Mouse (Mus musculus) heart, postnatal 0 days (tissue): ENCODE measurements around the gene Myo10. TPM values are rescaled to one million over a fixed set of nuclear protein-coding genes. Genes with fewer than 3 reads are reported as not detected.

Source experiments
- ATAC-seq: fragments of 200-750 bp; cut with Nextera tagmentation; 2 replicates; pipeline ENCODE4 v1.8.0; 2017; ENCODE audit warnings: low read depth, moderate number of reproducible peaks, moderate library complexity; ENCODE audit not compliant: insufficient read depth
- DNase-seq: peaks from one replicate; pipeline ENCODE4 v3.0.0-alpha.2; 2016; ENCODE audit warnings: low spot score
- H3K27ac ChIP-seq: fragments of 300-500 bp; sonication (generic); 2 replicates; pipeline ENCODE4 v1.5.1; 2014; ENCODE audit warnings: low read depth, mild to moderate bottlenecking
- H3K27me3 ChIP-seq: fragments of 300-500 bp; sonication (generic); 2 replicates; pipeline ENCODE4 v1.6.1; 2014; ENCODE audit warnings: low read length, mixed read lengths; ENCODE audit not compliant: control insufficient read depth, insufficient read depth
- H3K36me3 ChIP-seq: fragments of 300-500 bp; sonication (generic); replicated peaks from 2 replicates; pipeline ENCODE4 v1.6.1; 2014; ENCODE audit warnings: low read length, mixed read lengths; ENCODE audit not compliant: control insufficient read depth, insufficient read depth
- H3K4me1 ChIP-seq: fragments of 300-500 bp; sonication (generic); 2 replicates; pipeline ENCODE4 v1.6.1; 2014; ENCODE audit warnings: antibody characterized with exemption; ENCODE audit not compliant: control insufficient read depth, insufficient read depth
- H3K4me2 ChIP-seq: fragments of 300-500 bp; sonication (generic); 2 replicates; pipeline ENCODE4 v1.6.1; 2014; ENCODE audit warnings: low read depth, mild to moderate bottlenecking, low read length, moderate library complexity
- H3K4me3 ChIP-seq: fragments of 300-500 bp; sonication (generic); 2 replicates; pipeline ENCODE4 v1.5.1; 2014; ENCODE audit warnings: low read depth, low read length
- H3K9ac ChIP-seq: fragments of 300-500 bp; sonication (generic); replicated peaks from 2 replicates; pipeline ENCODE4 v1.6.1; 2014; ENCODE audit warnings: low read depth, low read length, mixed read lengths
- H3K9me3 ChIP-seq: fragments of 300-500 bp; sonication (generic); replicated peaks from 2 replicates; pipeline ENCODE4 v1.6.1; 2016; ENCODE audit warnings: low read length; ENCODE audit not compliant: control insufficient read depth
- CTCF ChIP-seq: IDR thresholded peaks from 2 replicates; pipeline ENCODE4 v1.5.1; 2016; ENCODE audit warnings: antibody characterized with exemption, control low read depth, low read depth
- EP300 ChIP-seq: IDR thresholded peaks from 2 replicates; pipeline ENCODE4 v1.6.1; 2016; ENCODE audit warnings: antibody characterized with exemption, low read depth
- WGBS: fragments of 180-500 bp; shearing (Covaris S2); extraction: QIAGEN DNeasy Blood & Tissue Kit; methylation state at CpG from one replicate; pipeline ENCODE4 v1.1.7; 2014; 5-methylcytosine and 5-hydroxymethylcytosine counted together
- polyA plus RNA-seq: library from polyadenylated mRNA; unstranded; fragments of >200 nt; fragmentation: Nextera tagmentation; extraction: Ambion mirVana; gene quantifications from 2 replicates; pipeline ENCODE4 v1.2.1, GENCODE M21; 2015
- total RNA-seq: library from RNA; depleted of rRNA; stranded (reverse); fragments of >200 nt; gene quantifications from 2 replicates; pipeline ENCODE4 v1.2.3, GENCODE M21; 2014; ENCODE audit warnings: low replicate concordance

Gene Myo10
- total and polyA plus RNA-seq, 2 experiments from 2014 or later = 6.2 to 7.6 TPM

GRCm38 (mm10) chr15:25769524-25770255 is 147.4 kb downstream of the Myo10 start:
- H3K36me3 ChIP-seq = no peaks in the 10 kb centered on the region
- H3K27ac ChIP-seq = no peak overlapping the region
- ATAC-seq = no peak
- TF ChIP-seq EP300 (no peak), CTCF (no peak)
- no peaks in the 10 kb centered on the region for H3K9me3 ChIP-seq
- H3K9ac ChIP-seq = no peak overlapping the region
- peak; percentile 29 for DNase-seq
- H3K4me2 ChIP-seq = no peak overlapping the region
- 56% methylated on average over 9 of the region's 9 CpGs for WGBS
- H3K27me3 ChIP-seq = no peaks in the 10 kb centered on the region
- H3K4me3 ChIP-seq = no peak overlapping the region
- peaks cover 34% of the 10 kb centered on the region for H3K4me1 ChIP-seq

GRCm38 (mm10) chr15:25771782-25772181 is 149.5 kb downstream of the Myo10 start:
- Histone ChIP-seq H3K27me3 (no peaks in the 10 kb centered on the region), H3K27ac (no peak overlapping the region), H3K4me2 (no peak overlapping the region), H3K9me3 (no peaks in the 10 kb centered on the region), H3K9ac (no peak overlapping the region), H3K4me3 (no peak overlapping the region), H3K4me1 (peaks cover 33% of the 10 kb centered on the region), H3K36me3 (no peaks in the 10 kb centered on the region)
- no peak for TF ChIP-seq EP300
- no peak for TF ChIP-seq CTCF
- DNase-seq (no peak), ATAC-seq (no peak)
- whole genome bisulfite sequencing = 93% methylated on average over 10 of the region's 10 CpGs

DNA sequence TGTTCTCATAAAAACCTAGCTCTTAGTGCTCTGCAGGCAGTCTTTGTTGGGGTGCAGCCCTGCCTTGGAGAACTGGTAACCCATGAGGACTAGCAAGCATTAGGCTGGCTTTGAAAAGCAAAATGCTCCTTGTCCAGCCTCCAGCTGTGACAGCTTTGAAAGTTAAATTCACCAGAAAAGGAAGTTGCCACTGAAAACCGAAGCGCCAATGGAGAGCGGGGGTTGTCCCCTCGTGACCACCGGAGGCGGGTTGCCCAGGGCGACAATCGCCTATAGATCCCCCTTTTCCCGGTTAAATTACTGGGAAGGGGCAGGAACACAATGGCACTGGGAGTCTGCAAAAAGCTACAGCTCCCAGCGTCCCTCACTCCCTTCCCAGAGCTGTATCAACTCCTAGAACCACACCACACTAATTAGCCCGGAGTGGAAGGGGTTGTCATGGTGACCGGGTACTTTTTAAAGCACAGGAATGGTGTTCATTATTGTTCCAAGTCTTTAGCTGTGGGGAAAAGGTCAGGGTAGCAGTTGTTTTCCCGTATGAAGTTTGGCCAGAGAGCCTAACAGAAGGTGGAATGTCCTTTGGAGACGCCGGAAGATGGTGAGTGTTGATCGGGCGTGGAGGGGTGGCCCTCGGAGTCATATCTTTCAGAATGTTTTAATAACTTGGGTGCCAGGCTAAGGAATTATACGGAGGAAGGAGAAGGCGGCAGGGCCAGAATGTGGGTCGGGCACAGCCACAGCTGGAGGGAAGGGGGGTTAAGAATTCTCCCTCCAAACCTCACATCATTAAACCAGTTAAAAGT is 151.6 kb downstream of the Myo10 start:
- no peaks in the 10 kb centered on the region for H3K27me3 ChIP-seq
- H3K4me1 ChIP-seq = peaks cover 16% of the 10 kb centered on the region
- H3K27ac ChIP-seq = peak overlapping the region; percentile 72
- peak overlapping the region; percentile 63 for H3K4me2 ChIP-seq
- no peak; the same call in 1 of the 2 replicates for TF ChIP-seq EP300
- TF ChIP-seq CTCF = no peak
- peak; percentile 40 for ATAC-seq
- H3K4me3 ChIP-seq = peak overlapping the region; percentile 47
- peaks cover 7% of the 10 kb centered on the region for H3K36me3 ChIP-seq
- 10% methylated on average over 21 of the region's 21 CpGs for WGBS
- no peaks in the 10 kb centered on the region for H3K9me3 ChIP-seq
- DNase-seq = peak; percentile 62
- peak overlapping the region; percentile 39; the same call in 1 of the 2 replicates for H3K9ac ChIP-seq

GRCm38 (mm10) chr15:25778937-25779336 is 156.6 kb downstream of the Myo10 start:
- no peak overlapping the region for H3K27ac ChIP-seq
- no peaks in the 10 kb centered on the region for H3K27me3 ChIP-seq
- peak; percentile 12; the same call in 1 of the 2 replicates for ATAC-seq
- 47% methylated on average over 8 of the region's 8 CpGs for WGBS
- peaks cover 47% of the 10 kb centered on the region for H3K36me3 ChIP-seq
- H3K9ac ChIP-seq = no peak overlapping the region
- no peak overlapping the region for H3K4me3 ChIP-seq
- H3K9me3 ChIP-seq = no peaks in the 10 kb centered on the region
- no peak overlapping the region for H3K4me2 ChIP-seq
- peaks cover 6% of the 10 kb centered on the region; the same call in 1 of the 2 replicates for H3K4me1 ChIP-seq
- peak; percentile 13 for DNase-seq
- no peak for TF ChIP-seq EP300
- no peak for TF ChIP-seq CTCF

GRCm38 (mm10) chr15:25779522-25780191 is 157.3 kb downstream of the Myo10 start:
- ATAC-seq (no peak), DNase-seq (no peak)
- Histone ChIP-seq H3K36me3 (peaks cover 54% of the 10 kb centered on the region), H3K4me1 (peaks cover 6% of the 10 kb centered on the region; the same call in 1 of the 2 replicates), H3K27me3 (no peaks in the 10 kb centered on the region), H3K9ac (no peak overlapping the region), H3K4me2 (no peak overlapping the region), H3K27ac (no peak overlapping the region), H3K4me3 (no peak overlapping the region), H3K9me3 (no peaks in the 10 kb centered on the region)
- no peak for TF ChIP-seq EP300
- TF ChIP-seq CTCF = no peak
- 80% methylated on average over 23 of the region's 23 CpGs for WGBS
